Mouse (Mus musculus) stomach, embryonic 15.5 days (tissue): ENCODE data around the gene Smim22. TPM values are rescaled to one million over a fixed set of nuclear protein-coding genes. Genes with fewer than 3 reads are reported as not detected.
A peak's percentile ranks its signal among the peaks of the same experiment; 100 is the strongest.

Source experiments
- ATAC-seq: fragments of 200-750 bp; cut with Nextera tagmentation; 2 replicates; pipeline ENCODE4 v1.8.0; 2017; ENCODE audit warnings: low read depth, moderate number of reproducible peaks, moderate TSS enrichment; ENCODE audit not compliant: insufficient read depth, low FRiP score
- H3K27ac ChIP-seq: fragments of 300-500 bp; sonication (generic); 2 replicates; pipeline ENCODE4 v1.5.1; 2015; ENCODE audit warnings: mild to moderate bottlenecking, inconsistent platforms
- H3K27me3 ChIP-seq: fragments of 300-500 bp; sonication (generic); replicated peaks from 2 replicates; pipeline ENCODE4 v1.6.1; 2015; ENCODE audit warnings: inconsistent platforms
- H3K36me3 ChIP-seq: fragments of 300-500 bp; sonication (generic); 2 replicates; pipeline ENCODE4 v1.6.1; 2015; ENCODE audit warnings: inconsistent platforms
- H3K4me1 ChIP-seq: fragments of 300-500 bp; sonication (generic); 2 replicates; pipeline ENCODE4 v1.6.1; 2015; ENCODE audit warnings: inconsistent platforms
- H3K4me2 ChIP-seq: fragments of 300-500 bp; sonication (generic); 2 replicates; pipeline ENCODE4 v1.6.1; 2015; ENCODE audit warnings: mild to moderate bottlenecking, inconsistent platforms
- H3K4me3 ChIP-seq: fragments of 300-500 bp; sonication (generic); replicated peaks from 2 replicates; pipeline ENCODE4 v1.5.1; 2015; ENCODE audit warnings: inconsistent platforms
- H3K9ac ChIP-seq: fragments of 300-500 bp; sonication (generic); 2 replicates; pipeline ENCODE4 v1.6.1; 2015; ENCODE audit warnings: inconsistent platforms
- H3K9me3 ChIP-seq: fragments of 300-500 bp; sonication (generic); 2 replicates; pipeline ENCODE4 v1.6.1; 2016; ENCODE audit warnings: inconsistent platforms
- WGBS: fragments of 180-500 bp; shearing (Covaris S2); methylation state at CpG from one replicate; pipeline ENCODE4 v1.1.7; 2015; 5-methylcytosine and 5-hydroxymethylcytosine counted together
- polyA plus RNA-seq: library from polyadenylated mRNA; unstranded; fragments of >200 nt; fragmentation: Nextera tagmentation; extraction: Ambion mirVana; gene quantifications from 2 replicates; pipeline ENCODE4 v1.2.1, GENCODE M21; 2015

Gene Smim22
- polyA plus RNA-seq, 1 experiment from 2014 or later, result 59.7 TPM

DNA sequence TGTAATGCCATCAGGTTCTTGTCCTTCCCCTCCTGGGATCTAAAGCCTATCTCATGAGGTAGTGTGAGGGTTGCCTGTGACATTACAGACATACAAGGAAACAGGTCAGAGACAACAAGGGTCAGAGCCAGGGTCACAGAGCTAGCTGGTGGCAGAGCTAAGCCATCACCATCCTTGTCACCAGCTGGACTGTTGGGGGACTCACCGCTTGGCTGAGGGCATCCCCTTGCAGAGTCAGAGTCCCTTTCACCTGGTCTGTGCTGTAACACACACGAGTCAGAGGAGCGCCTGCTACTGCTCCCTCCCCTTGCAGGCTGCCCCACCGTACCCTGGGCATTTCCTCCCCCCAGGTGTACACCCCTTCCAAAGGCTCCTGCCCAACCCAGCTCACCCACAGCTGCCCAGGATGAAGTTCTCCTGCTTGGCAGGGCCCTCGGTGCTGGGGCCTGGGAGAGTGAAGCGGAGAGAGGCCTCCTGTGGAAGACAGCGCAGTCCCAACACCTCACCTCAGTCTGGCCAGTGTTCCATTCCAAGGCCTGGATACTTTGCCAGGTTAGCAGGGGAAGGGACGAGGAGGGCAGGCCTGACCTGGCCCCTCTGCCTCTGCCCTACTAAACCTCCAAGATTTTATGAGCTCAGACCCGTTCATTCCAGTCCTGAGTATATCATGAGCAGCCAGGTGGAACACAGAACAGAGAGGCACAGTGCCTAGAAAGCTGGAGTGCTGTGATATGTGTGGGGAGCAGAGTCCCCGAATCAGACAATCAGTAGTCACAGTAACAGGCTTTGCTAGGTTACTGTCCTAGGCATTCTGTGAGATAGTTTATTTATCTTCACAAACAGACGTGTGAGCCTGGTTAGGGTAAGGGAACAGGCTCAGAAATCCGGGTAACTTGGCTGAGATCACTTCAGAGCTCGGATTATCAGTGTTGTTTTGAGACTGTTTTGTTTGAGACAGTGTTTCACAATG lies 5.2 kb downstream of the Smim22 start:
- H3K9me3 ChIP-seq, result no peaks in the 10 kb centered on the region
- peak overlapping the region; percentile 64 for H3K4me3 ChIP-seq
- peak overlapping the region; percentile 69 for H3K4me2 ChIP-seq
- peak overlapping the region; percentile 47; the same call in 1 of the 2 replicates for H3K9ac ChIP-seq
- ATAC-seq, result no peak
- H3K27me3 ChIP-seq, result no peaks in the 10 kb centered on the region
- H3K4me1 ChIP-seq, result peaks cover 8% of the 10 kb centered on the region; the same call in 1 of the 2 replicates
- H3K36me3 ChIP-seq, result peaks cover 27% of the 10 kb centered on the region
- 49% methylated on average over 13 of the region's 13 CpGs for WGBS
- no peak overlapping the region for H3K27ac ChIP-seq

DNA sequence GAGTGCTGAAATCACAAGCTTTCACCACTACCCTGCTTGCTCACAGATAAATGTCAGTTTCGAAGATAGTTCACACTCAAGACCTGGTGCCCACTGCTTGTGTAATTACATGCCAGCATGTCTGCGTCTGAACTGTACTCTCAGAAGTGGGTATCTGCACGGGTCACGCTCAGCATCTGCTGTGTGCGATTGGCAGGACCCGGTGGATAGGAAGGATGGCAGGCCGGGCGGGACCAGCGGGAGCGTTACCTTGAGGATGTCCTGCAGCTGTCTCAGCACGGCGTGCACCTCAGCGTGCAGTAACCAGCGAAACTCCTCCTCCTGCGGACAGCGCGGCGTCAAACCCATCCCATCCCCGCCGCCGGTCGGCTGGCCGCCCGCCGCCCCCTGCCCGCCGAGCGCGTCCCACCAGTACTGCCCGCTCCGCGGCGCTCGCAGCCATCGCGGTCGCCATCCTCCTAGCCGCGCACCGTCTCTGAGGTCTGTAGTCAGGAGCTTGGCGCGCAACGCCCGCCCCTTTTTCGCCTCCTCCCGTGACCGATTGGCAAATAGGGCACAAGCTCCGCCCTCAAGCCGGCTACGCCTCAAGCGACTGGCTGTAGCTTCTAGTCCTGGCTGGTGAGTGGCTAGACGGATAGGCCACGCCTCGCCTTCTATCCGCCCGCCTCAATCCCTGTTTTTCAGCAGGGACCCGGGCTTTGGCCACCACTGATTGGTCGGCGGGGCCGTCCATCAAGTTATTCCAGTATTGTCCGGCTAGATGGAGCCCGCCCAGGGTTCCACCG lies 6.2 kb downstream of the Smim22 start, which contains the start of gene Rogdi:
Gene Rogdi (minus strand): TSS at position 500 of the 785 bp plus-strand sequence.
- peak within 1 kb of the TSS; percentile 47 for H3K9ac ChIP-seq
- no peaks in the 10 kb centered on the region for H3K27me3 ChIP-seq
- under 1% methylated on average over 59 of the region's 63 CpGs for WGBS
- H3K4me3 ChIP-seq, result peak within 1 kb of the TSS; percentile 64
- peaks cover 8% of the 10 kb centered on the region; the same call in 1 of the 2 replicates for H3K4me1 ChIP-seq
- peak within 1 kb of the TSS; percentile 42; the same call in 1 of the 2 replicates for H3K27ac ChIP-seq
- peak within 1 kb of the TSS; percentile 69 for H3K4me2 ChIP-seq
- no peaks in the 10 kb centered on the region for H3K9me3 ChIP-seq
- ATAC-seq, result peak; percentile 98
- peaks cover 35% of the 10 kb centered on the region for H3K36me3 ChIP-seq

DNA sequence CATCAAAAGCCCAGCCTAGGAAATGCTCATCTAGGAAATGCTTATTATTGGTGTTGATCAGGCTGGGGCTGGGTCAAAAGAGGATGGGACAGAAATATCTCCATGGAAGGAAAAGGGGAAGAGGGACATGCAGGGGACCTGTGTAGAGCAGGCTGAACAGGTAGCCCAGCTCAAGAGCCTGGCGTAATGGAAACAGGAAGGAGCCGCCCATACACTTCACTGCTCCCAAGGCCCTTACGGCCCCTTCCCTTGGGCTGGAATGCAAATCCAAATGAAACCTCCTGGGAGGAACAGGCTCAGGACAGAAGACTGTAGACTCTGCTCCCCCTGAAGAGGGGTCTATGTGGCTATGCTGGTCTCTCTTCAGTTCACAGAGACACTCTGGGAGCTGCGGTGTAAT lies 7.5 kb downstream of the Smim22 start:
- H3K36me3 ChIP-seq, result peaks cover 49% of the 10 kb centered on the region
- H3K9ac ChIP-seq, result no peak overlapping the region
- WGBS, result 84% methylated on average over 4 of the region's 4 CpGs
- H3K4me2 ChIP-seq, result no peak overlapping the region
- no peaks in the 10 kb centered on the region for H3K9me3 ChIP-seq
- ATAC-seq, result no peak
- no peaks in the 10 kb centered on the region for H3K27me3 ChIP-seq
- peaks cover 8% of the 10 kb centered on the region; the same call in 1 of the 2 replicates for H3K4me1 ChIP-seq
- H3K27ac ChIP-seq, result no peak overlapping the region; the same call in 1 of the 2 replicates
- no peak overlapping the region for H3K4me3 ChIP-seq

DNA sequence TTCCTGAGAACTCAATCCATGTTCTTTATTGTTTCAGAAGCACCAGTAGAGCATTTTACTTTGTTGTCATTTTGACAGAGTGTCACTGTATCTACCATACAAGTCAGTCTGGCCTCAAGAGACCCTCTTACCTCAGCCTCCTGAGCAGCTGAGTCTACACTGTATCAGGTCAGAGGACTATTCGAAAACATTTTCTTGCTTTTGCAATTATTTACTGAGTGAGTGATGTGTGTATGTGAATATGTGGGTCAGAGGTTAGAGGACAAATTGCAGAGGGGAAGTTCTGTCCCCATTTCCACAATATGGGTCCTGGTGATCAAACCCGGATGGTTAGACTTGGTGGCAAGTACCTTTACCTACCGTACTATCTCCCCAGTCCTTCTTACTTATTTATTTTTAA lies 16.9 kb downstream of the Smim22 start:
- ATAC-seq, result no peak
- no peaks in the 10 kb centered on the region for H3K4me1 ChIP-seq
- WGBS, result 93% methylated on average over 3 of the region's 3 CpGs

DNA sequence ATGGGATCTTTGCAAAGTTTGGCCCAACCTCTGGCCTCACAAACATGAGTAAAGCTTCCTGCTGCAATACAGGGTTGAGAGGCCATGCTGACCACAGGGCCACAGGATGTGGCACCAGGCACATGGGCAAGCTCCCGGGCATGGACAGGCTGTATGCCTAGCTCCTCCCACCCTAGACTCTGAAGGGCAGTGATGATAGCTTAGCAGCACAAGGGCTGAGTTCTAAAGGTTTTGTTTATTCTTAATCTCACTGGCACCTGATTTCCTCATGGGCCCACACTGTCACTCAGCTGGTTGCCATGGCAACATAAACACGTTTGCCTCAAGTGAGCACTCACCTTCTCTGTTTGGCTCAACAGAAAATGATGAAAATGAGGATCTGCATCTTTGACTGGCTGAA lies 22.8 kb downstream of the Smim22 start:
- ATAC-seq, result peak; percentile 47
- Histone ChIP-seq H3K36me3 (peaks cover 83% of the 10 kb centered on the region), H3K27me3 (no peaks in the 10 kb centered on the region), H3K9me3 (no peaks in the 10 kb centered on the region), H3K4me1 (no peaks in the 10 kb centered on the region), H3K4me3 (no peak overlapping the region), H3K27ac (no peak overlapping the region), H3K9ac (no peak overlapping the region), H3K4me2 (no peak overlapping the region)
- 55% methylated on average over 2 of the region's 2 CpGs for WGBS

More for the DNA sequence above, 16.9 kb downstream of the Smim22 start:
- Histone ChIP-seq H3K36me3 (peaks cover 67% of the 10 kb centered on the region), H3K9ac (no peak overlapping the region), H3K27me3 (no peaks in the 10 kb centered on the region), H3K4me3 (no peak overlapping the region), H3K27ac (no peak overlapping the region), H3K9me3 (no peaks in the 10 kb centered on the region), H3K4me2 (no peak overlapping the region)

DNA sequence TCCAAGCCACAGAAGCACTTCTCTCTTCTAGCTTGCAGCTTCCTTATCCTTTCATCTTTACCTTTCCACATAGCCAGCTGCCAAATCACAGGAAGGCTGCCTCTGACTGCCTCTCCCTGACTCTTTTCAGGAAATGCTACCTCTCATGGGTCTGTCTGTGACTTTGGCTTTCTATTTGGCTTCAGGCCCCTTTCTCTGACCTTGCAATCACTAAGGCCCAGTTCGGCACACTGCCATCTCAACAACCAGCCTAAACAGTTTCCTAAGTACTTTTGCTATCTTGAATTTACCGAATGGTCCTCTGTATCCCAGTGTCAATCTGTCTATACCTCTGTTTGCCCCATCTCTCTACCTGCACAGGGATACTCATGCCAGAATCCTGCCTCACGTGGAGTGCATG lies 28.5 kb downstream of the Smim22 start:
- Histone ChIP-seq H3K36me3 (peaks cover 83% of the 10 kb centered on the region), H3K27ac (no peak overlapping the region), H3K9ac (no peak overlapping the region), H3K4me2 (no peak overlapping the region), H3K4me3 (no peak overlapping the region), H3K9me3 (no peaks in the 10 kb centered on the region), H3K27me3 (no peaks in the 10 kb centered on the region), H3K4me1 (no peaks in the 10 kb centered on the region)
- no peak for ATAC-seq
- WGBS, result 93% methylated on average over 3 of the region's 3 CpGs

DNA sequence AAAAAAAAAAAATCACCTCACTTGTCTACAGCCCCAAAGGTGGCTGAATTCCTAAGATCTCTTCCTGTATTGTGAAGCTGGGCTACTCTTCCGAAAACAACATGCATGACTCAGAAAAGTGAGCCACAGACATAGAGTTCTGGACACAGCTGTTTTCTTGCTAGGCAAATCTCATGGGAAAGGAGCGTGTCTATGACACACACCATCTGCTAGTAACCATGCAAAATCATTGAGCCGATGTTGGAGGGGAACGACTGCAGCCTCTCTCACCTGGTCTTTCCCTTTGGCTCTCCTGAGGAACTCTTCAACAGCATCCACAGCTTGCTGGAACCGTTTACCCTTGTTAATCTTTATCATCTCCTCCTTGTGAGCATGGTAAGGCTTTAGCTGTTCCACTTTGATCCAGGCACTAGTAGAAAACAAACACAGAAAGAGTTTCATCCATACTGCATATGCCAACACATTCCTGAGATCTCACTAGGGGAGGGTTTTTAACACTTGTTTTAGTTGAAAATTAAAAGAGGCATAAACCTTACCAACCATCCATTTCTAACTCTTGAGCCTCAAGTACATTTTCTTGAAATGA lies 29.7 kb downstream of the Smim22 start:
- Histone ChIP-seq H3K36me3 (peaks cover 79% of the 10 kb centered on the region), H3K4me3 (no peak overlapping the region), H3K4me2 (no peak overlapping the region), H3K9me3 (no peaks in the 10 kb centered on the region), H3K9ac (no peak overlapping the region), H3K4me1 (no peaks in the 10 kb centered on the region), H3K27me3 (no peaks in the 10 kb centered on the region), H3K27ac (no peak overlapping the region)
- ATAC-seq, result no peak
- 85% methylated on average over 5 of the region's 5 CpGs for WGBS

DNA sequence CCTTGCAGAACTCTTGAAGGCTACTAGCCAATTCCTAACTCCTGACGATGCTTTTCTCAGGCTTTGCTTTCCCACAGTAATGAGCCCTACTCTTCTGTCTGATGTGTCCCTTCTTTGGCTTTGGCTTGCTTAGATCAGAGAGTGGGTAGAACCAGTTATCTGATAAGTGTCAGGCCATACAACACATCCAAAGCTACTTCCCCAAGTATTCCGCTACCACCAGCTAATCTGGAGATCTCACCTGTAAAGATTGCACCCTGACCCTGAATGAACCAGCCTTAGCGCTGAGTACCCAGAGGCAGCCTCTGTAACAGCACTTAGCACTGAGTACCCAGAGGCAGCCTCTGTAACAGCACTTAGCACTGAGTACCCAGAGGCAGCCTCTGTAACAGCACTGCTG lies 38.2 kb downstream of the Smim22 start:
- WGBS, result 94% methylated on average over 3 of the region's 3 CpGs
- Histone ChIP-seq H3K9me3 (no peaks in the 10 kb centered on the region), H3K27me3 (no peaks in the 10 kb centered on the region), H3K27ac (no peak overlapping the region), H3K4me1 (peaks cover 13% of the 10 kb centered on the region; the same call in 1 of the 2 replicates), H3K36me3 (peaks cover 51% of the 10 kb centered on the region), H3K9ac (no peak overlapping the region), H3K4me2 (no peak overlapping the region), H3K4me3 (no peak overlapping the region)
- ATAC-seq, result no peak

DNA sequence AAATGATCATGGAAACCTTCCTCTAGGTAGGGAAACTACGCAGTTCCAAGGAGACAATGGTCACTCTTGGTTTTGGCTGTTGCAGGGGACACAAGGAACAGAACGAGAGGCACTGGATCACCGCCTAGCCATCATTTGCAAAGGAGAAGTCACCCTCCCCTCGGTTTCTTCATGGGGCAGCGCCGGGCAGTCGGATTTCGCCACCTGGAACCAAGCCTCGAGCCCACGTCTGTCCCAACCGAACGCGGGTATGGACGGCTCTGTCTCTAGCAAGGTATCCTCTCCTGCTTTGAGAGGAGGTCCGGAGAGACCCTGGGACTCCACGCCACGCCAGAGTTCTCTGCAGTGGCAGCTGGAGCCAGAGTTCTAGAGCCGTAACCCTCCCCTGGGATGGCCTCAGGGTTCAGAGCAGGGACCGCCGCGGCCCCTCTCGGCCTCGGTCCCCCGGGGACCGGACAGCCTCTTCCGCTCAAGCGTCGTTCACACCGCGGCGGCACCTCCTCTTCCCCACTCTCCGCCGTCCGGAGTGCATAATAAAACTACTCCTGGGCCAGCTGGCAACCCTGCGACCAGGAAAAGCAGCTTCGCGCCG lies 42.2 kb downstream of the Smim22 start:
- 0% methylated on average over 38 of the region's 38 CpGs for WGBS
- Histone ChIP-seq H3K9me3 (no peaks in the 10 kb centered on the region), H3K4me3 (peak overlapping the region; percentile 97), H3K4me2 (peak overlapping the region; percentile 85), H3K4me1 (peaks cover 16% of the 10 kb centered on the region; the same call in 1 of the 2 replicates), H3K27me3 (no peaks in the 10 kb centered on the region), H3K9ac (peak overlapping the region; percentile 94), H3K36me3 (peaks cover 23% of the 10 kb centered on the region), H3K27ac (peak overlapping the region; percentile 89)
- peak; percentile 39 for ATAC-seq

DNA sequence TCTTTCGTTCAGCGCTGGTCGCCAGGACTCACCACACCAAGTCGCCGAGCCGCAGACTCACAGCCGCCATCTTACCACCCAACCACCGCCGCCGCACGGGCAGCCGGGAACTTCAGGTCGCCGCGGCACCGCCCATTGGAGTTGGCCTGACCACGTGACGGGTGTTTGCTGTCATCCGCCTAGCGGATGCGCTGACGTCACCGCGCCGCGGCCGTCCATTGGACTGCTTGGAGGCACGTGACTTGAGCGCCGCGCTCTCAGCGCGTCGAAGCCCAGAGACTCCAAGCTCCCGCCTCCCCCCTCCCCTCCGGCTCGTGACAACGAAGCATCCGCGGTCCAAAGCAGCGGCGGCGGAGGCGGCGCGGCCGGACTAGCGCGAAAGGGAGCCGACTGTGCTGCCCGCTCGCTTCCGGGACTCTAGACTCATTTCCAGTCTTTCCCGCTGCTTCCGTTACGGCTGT lies 42.7 kb downstream of the Smim22 start, which contains the start of the genes Glyr1 and Ubn1:
Gene Glyr1 (minus strand): TSS at position 90 of the 461 bp plus-strand sequence.
Gene Ubn1 (plus strand): TSS at position 284 of the 461 bp plus-strand sequence.
- H3K9me3 ChIP-seq, result no peaks in the 10 kb centered on the region
- H3K4me1 ChIP-seq, result peaks cover 16% of the 10 kb centered on the region; the same call in 1 of the 2 replicates
- H3K27me3 ChIP-seq, result no peaks in the 10 kb centered on the region
- H3K4me3 ChIP-seq, result peak within 1 kb of the TSS; percentile 97
- H3K36me3 ChIP-seq, result peaks cover 20% of the 10 kb centered on the region
- peak within 1 kb of the TSS; percentile 87 for H3K4me2 ChIP-seq
- peak within 1 kb of the TSS; percentile 95 for H3K9ac ChIP-seq
- under 1% methylated on average over 56 of the region's 56 CpGs for WGBS
- peak; percentile 99 for ATAC-seq
- peak within 1 kb of the TSS; percentile 98 for H3K27ac ChIP-seq
